Mouse (Mus musculus): ENCODE data around the gene Relch. TPM values are rescaled to one million over a fixed set of nuclear protein-coding genes. Genes with fewer than 3 reads are reported as not detected.

Relch gene
- polyA plus RNA-seq, 1 experiment from 2014 or later = 32.0 TPM

DNA sequence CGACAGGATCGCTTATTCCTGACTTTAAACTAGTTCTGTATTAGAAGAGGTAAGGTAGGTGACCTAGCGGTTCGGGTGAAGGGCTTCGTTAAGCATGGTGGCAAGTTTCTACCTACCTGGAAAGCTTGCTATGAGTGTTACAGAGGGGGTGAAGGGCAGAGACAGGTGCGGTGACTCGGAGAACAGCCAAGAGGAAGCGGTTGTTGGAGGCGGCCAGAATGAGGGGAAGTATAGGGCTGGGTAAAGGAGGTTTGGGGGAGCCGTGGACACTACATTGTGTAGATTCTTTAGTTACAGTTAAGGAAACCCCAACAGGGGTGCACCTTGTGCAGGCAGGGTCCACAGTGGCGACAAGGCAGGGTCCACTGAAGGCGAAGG lies 116.4 kb downstream of the Relch start:
- no peaks in the 10 kb centered on the region for H3K4me1 ChIP-seq (ENCODE audit: control insufficient read depth, insufficient read depth, low read length)
- peak overlapping the region; percentile 67; the same call in 1 of the 2 replicates for H3K9ac ChIP-seq (ENCODE audit: low read length)
- H3K4me3 ChIP-seq (ENCODE audit: low read depth, low read length) = peak overlapping the region; percentile 49
- H3K9me3 ChIP-seq (replicated peaks; ENCODE audit: control insufficient read depth, low read length) = no peaks in the 10 kb centered on the region
- 35% methylated on average over 12 of the region's 12 CpGs for WGBS
- H3K27ac ChIP-seq (ENCODE audit: low read depth, low read length) = no peak overlapping the region
- ATAC-seq (no peak), DNase-seq (ENCODE audit: low spot score) (no peak)
- H3K36me3 ChIP-seq (ENCODE audit: control insufficient read depth, insufficient read depth, low read length) = no peaks in the 10 kb centered on the region
- H3K4me2 ChIP-seq (ENCODE audit: low read length) = peak overlapping the region; percentile 95
- peaks cover 11% of the 10 kb centered on the region; the same call in 1 of the 2 replicates for H3K27me3 ChIP-seq (replicated peaks; ENCODE audit: control insufficient read depth, insufficient read depth, low read length)

DNA sequence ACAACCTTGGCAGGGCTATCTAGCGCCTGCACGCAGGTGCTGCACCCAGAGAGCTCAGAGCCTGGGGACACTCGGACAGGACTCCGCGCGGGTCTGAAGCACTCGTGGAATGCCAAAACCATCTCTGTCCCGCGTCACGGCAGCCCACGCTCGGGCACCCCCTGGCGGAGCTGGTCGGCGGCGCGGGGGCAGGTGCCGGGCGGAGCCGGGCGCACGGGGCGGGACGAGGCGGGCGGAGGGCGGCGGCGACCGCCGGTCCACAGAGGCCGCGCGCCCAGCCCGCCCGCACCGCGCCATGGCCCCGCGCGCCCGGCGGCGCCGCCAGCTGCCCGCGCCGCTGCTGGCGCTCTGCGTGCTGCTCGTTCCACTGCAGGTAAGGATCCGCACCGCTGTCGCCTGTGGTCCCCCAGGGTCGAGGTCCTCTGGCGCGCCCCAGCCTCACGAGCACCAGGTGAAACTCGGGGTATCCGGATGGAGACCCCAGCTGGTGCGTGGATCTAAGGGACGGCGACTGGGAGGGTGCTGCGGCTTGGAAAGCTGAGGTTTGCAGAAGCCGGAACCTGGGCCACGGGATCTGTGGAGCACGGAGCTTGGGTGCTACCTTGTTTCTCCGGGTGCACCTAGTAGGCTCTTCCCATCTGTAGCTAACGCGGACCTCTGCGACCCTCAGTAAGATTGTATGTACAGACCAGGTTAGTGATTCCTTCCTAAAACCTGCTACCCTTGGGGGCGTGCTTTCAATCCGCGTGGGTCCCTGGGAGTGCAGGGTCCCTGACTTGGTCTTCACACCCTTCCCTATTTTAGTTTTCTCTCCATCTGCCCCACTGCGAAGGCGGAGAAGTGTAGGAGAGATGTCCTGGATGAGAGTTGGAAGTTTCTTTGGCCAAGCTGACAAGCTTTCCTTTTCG lies 117.0 kb downstream of the Relch start, which contains the start of gene Tnfrsf11a:
Gene Tnfrsf11a, plus strand, starts transcription at position 262 of the 908 bp plus-strand sequence.
- Histone ChIP-seq H3K9ac (ENCODE audit: low read length) (peak within 1 kb of the TSS; percentile 67), H3K27me3 (replicated peaks; ENCODE audit: control insufficient read depth, insufficient read depth, low read length) (peaks cover 11% of the 10 kb centered on the region; the same call in 1 of the 2 replicates), H3K36me3 (ENCODE audit: control insufficient read depth, insufficient read depth, low read length) (no peaks in the 10 kb centered on the region), H3K27ac (ENCODE audit: low read depth, low read length) (no peak within 1 kb of the TSS), H3K4me3 (ENCODE audit: low read depth, low read length) (peak within 1 kb of the TSS; percentile 49), H3K4me2 (ENCODE audit: low read length) (peak within 1 kb of the TSS; percentile 95), H3K4me1 (ENCODE audit: control insufficient read depth, insufficient read depth, low read length) (no peaks in the 10 kb centered on the region), H3K9me3 (replicated peaks; ENCODE audit: control insufficient read depth, low read length) (no peaks in the 10 kb centered on the region)
- DNase-seq (ENCODE audit: low spot score) (peak; percentile 24), ATAC-seq (peak; percentile 90)
- 5% methylated on average over 44 of the region's 77 CpGs for WGBS

DNA sequence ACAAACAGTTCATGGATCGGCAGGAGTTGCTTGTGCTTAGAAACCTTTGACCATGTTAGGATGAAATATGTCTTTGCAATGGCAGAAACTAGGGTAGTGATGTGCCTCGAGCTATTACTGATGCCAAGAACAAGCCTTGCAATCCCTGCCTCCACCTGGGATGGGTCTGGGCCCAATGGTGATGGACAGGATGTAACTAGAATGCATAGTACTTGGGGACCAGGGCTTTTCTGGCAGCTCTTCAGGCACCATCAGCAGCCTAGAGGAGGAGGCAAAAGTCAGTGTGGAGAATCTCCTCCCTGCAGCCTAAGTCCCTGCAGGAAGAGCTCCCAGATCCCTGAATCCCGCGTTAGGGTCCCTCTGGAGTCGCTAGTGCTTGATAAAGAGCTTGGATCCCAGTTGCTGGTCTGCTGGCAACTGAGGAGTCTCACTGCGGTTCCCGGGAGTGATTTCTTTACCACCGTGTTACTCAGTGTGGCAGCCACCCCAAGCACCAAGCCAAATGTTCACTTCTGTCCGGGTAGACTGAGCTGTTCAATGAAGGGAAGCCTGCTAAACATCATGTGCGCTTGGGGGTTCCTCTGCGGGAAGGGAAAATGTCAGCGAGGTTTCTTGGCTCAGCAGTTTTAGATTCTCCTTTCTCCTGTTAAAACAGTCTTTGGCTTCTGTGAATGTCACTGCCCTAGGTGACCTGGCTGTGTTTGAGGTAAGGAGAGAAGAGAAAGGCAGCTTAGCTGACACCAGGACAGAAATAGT lies 117.9 kb downstream of the Relch start:
- WGBS = 46% methylated on average over 12 of the region's 12 CpGs
- no peak overlapping the region for H3K9ac ChIP-seq (ENCODE audit: low read length)
- no peaks in the 10 kb centered on the region for H3K36me3 ChIP-seq (ENCODE audit: control insufficient read depth, insufficient read depth, low read length)
- H3K9me3 ChIP-seq (replicated peaks; ENCODE audit: control insufficient read depth, low read length) = no peaks in the 10 kb centered on the region
- no peaks in the 10 kb centered on the region for H3K4me1 ChIP-seq (ENCODE audit: control insufficient read depth, insufficient read depth, low read length)
- H3K27ac ChIP-seq (ENCODE audit: low read depth, low read length) = no peak overlapping the region
- H3K4me3 ChIP-seq (ENCODE audit: low read depth, low read length) = no peak overlapping the region
- peak overlapping the region; percentile 95 for H3K4me2 ChIP-seq (ENCODE audit: low read length)
- H3K27me3 ChIP-seq (replicated peaks; ENCODE audit: control insufficient read depth, insufficient read depth, low read length) = peaks cover 11% of the 10 kb centered on the region; the same call in 1 of the 2 replicates
- ATAC-seq (no peak), DNase-seq (ENCODE audit: low spot score) (no peak)

DNA sequence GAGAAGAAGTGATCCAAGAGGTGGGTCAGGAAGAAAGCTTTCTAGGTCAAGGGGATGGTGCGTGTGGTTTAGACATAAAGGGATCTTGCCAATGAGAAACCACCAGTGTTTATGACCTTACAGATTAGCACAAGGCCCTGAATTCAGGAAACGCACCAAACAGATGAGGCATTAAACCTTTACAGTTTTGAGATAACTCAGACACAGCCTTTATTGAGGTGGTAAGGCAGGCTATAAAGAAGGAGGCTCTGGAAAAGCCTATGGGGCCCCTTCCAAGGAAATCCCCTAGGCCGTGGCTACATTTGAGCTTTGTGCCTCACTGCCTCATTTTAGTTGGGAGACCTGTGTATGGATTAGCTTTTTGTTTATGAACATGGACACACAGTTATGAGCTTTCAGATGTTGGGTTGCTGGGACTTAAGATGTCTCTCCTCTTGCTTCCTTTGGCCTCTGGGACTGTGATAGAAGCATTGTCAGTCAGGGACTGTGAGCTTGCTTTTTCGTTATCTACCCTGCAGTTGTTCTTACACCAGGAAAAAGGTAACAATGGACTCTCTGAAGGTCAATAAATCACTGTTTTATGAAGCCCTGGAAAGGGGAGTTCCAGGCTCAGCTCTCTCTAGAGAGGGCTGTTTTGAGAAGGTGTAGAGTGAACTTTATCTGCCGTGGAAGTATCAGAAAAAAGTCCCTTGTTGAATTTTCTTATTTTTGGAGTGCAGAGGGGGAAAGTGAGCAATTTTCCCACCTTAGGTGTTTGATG lies 120.8 kb downstream of the Relch start:
- 76% methylated on average over 5 of the region's 5 CpGs for WGBS
- Histone ChIP-seq H3K27me3 (replicated peaks; ENCODE audit: control insufficient read depth, insufficient read depth, low read length) (peaks cover 11% of the 10 kb centered on the region; the same call in 1 of the 2 replicates), H3K4me2 (ENCODE audit: low read length) (no peak overlapping the region), H3K4me3 (ENCODE audit: low read depth, low read length) (no peak overlapping the region), H3K27ac (ENCODE audit: low read depth, low read length) (no peak overlapping the region), H3K9ac (ENCODE audit: low read length) (no peak overlapping the region), H3K9me3 (replicated peaks; ENCODE audit: control insufficient read depth, low read length) (no peaks in the 10 kb centered on the region), H3K4me1 (ENCODE audit: control insufficient read depth, insufficient read depth, low read length) (no peaks in the 10 kb centered on the region), H3K36me3 (ENCODE audit: control insufficient read depth, insufficient read depth, low read length) (no peaks in the 10 kb centered on the region)
- no peak for DNase-seq (ENCODE audit: low spot score)
- ATAC-seq = no peak

DNA sequence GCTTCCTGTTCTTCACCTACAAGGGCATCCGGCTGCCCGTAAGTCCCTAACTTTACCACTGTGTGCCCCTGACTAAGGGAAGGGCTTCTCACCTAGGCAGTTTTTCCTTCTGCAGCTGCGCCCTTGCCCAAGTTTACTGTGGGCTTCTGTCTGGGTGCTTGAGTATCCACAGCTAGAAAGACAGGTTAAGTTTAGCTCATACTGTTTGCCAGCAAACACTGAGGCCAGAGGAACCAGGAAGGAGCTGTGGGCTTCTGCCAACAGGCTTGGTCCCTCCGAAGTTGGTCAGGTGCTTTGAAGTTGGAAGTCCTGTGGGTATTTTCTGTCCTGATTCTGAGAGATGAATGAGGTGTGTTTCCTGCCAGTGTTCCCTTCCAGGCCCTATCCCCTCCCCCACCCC lies 121.5 kb downstream of the Relch start:
- DNase-seq (ENCODE audit: low spot score) (no peak), ATAC-seq (no peak)
- H3K4me3 ChIP-seq (ENCODE audit: low read depth, low read length) = no peak overlapping the region
- H3K4me1 ChIP-seq (ENCODE audit: control insufficient read depth, insufficient read depth, low read length) = no peaks in the 10 kb centered on the region
- 94% methylated on average over 4 of the region's 4 CpGs for WGBS
- H3K27me3 ChIP-seq (replicated peaks; ENCODE audit: control insufficient read depth, insufficient read depth, low read length) = peaks cover 7% of the 10 kb centered on the region; the same call in 1 of the 2 replicates
- H3K27ac ChIP-seq (ENCODE audit: low read depth, low read length) = no peak overlapping the region
- no peaks in the 10 kb centered on the region for H3K36me3 ChIP-seq (ENCODE audit: control insufficient read depth, insufficient read depth, low read length)
- no peaks in the 10 kb centered on the region for H3K9me3 ChIP-seq (replicated peaks; ENCODE audit: control insufficient read depth, low read length)
- H3K9ac ChIP-seq (ENCODE audit: low read length) = no peak overlapping the region
- no peak overlapping the region for H3K4me2 ChIP-seq (ENCODE audit: low read length)

DNA sequence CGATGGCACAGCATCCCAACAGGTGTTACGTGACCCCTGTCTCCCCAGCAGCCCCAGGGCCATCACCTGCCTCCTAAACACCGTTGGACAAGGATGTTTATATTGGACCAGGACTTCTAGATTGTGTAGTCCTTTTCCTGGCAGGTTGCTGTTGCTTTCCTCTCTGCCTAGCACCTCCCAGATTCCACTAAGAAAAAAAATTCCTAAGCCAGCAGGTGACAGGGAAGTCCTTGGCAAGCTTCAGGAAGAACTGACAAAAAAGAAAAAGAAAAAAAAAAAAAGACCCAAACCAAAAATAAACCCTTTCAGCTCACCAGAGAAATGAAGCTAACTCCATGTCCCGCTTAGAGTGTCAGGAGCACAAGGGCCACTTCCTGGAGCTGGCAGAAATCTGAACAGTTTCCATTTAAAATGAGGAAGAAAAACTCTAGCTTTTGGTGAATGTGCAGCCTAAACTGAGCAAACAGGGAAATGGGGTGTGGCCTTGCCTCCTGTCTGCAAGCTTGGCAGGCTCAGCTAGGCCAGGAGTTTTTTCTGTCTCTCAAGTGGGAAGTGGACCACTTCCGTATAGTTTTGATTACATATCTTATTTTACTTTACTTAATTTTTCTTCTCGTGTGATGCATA lies 123.2 kb downstream of the Relch start:
- DNase-seq (ENCODE audit: low spot score) = no peak

DNA sequence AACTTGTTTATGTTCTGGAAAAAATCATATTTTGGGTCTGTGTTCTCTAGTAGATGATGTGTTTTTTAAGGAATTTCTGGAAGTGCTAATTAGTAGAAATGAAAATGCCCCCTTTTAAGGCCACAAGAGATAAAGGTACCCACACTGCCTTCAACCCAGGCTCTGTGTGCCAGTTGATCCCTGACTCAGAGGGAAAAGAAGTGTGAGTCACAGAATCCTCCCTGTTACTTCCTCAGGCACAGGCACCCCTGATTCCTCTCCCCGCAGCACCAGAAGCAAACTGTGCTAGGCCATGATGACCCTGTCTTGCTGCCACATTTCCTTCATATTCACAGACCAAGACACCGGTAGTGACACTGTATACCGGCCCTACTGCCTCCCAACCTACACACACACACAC lies 126.4 kb downstream of the Relch start:
- Histone ChIP-seq H3K27ac (ENCODE audit: low read depth, low read length) (no peak overlapping the region), H3K4me3 (ENCODE audit: low read depth, low read length) (no peak overlapping the region), H3K4me1 (ENCODE audit: control insufficient read depth, insufficient read depth, low read length) (no peaks in the 10 kb centered on the region), H3K9ac (ENCODE audit: low read length) (no peak overlapping the region), H3K36me3 (ENCODE audit: control insufficient read depth, insufficient read depth, low read length) (no peaks in the 10 kb centered on the region), H3K27me3 (replicated peaks; ENCODE audit: control insufficient read depth, insufficient read depth, low read length) (no peaks in the 10 kb centered on the region), H3K4me2 (ENCODE audit: low read length) (no peak overlapping the region), H3K9me3 (replicated peaks; ENCODE audit: control insufficient read depth, low read length) (no peaks in the 10 kb centered on the region)
- no peak for ATAC-seq
- WGBS = 85% methylated on average over 3 of the region's 3 CpGs
- no peak for DNase-seq (ENCODE audit: low spot score)

More for the DNA sequence above, 123.2 kb downstream of the Relch start:
- H3K4me3 ChIP-seq (ENCODE audit: low read depth, low read length) = no peak overlapping the region
- ATAC-seq = no peak
- 82% methylated on average over 6 of the region's 6 CpGs for WGBS
- H3K27me3 ChIP-seq (replicated peaks; ENCODE audit: control insufficient read depth, insufficient read depth, low read length) = no peaks in the 10 kb centered on the region; the same call in 1 of the 2 replicates
- no peaks in the 10 kb centered on the region for H3K36me3 ChIP-seq (ENCODE audit: control insufficient read depth, insufficient read depth, low read length)
- no peaks in the 10 kb centered on the region for H3K4me1 ChIP-seq (ENCODE audit: control insufficient read depth, insufficient read depth, low read length)
- no peak overlapping the region for H3K27ac ChIP-seq (ENCODE audit: low read depth, low read length)
- no peak overlapping the region for H3K4me2 ChIP-seq (ENCODE audit: low read length)
- no peaks in the 10 kb centered on the region for H3K9me3 ChIP-seq (replicated peaks; ENCODE audit: control insufficient read depth, low read length)
- H3K9ac ChIP-seq (ENCODE audit: low read length) = no peak overlapping the region

DNA sequence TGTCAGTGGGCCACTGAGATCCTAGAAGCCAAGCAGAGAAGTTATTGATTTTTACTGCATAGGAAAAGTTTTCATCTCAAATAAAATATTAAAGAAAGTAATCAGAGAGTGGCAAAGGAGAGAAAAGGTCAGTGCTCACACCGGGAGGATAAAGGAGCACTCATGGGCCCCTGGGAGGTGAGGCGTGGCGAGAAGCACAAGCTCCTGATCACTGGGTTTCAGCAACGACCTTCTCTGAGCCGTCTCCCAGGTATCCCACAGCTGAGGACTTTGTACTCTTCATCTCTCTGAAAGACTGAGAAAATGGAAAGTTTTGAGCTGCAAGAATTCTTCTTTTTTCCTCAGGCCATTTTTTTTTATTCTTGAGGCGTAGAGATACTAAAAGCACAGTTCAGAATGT lies 131.0 kb downstream of the Relch start:
- H3K9me3 ChIP-seq (replicated peaks; ENCODE audit: control insufficient read depth, low read length) = no peaks in the 10 kb centered on the region
- H3K27ac ChIP-seq (ENCODE audit: low read depth, low read length) = no peak overlapping the region
- ATAC-seq (no peak), DNase-seq (ENCODE audit: low spot score) (no peak)
- WGBS = 81% methylated on average over 6 of the region's 6 CpGs
- no peaks in the 10 kb centered on the region for H3K4me1 ChIP-seq (ENCODE audit: control insufficient read depth, insufficient read depth, low read length)
- no peak overlapping the region for H3K4me3 ChIP-seq (ENCODE audit: low read depth, low read length)
- no peaks in the 10 kb centered on the region for H3K27me3 ChIP-seq (replicated peaks; ENCODE audit: control insufficient read depth, insufficient read depth, low read length)
- no peak overlapping the region for H3K9ac ChIP-seq (ENCODE audit: low read length)
- no peak overlapping the region for H3K4me2 ChIP-seq (ENCODE audit: low read length)
- no peaks in the 10 kb centered on the region for H3K36me3 ChIP-seq (ENCODE audit: control insufficient read depth, insufficient read depth, low read length)

All from forebrain, embryonic 14.5 days (tissue).